Mouse (Mus musculus): ENCODE data around the gene Paip2b.
"Not testable (repeated sequence)": the region's sequence is repeated elsewhere in the genome, so short reads cannot be mapped to it uniquely, and the experiment has no call there.

The Paip2b gene

GRCm38 (mm10) chr6:83802033-83802432 lies 29.5 kb downstream of the Paip2b start:
- DNase-seq (ENCODE audit: low spot score in 2 of 2) = no peak

GRCm38 (mm10) chr6:83796686-83797085 lies 34.9 kb downstream of the Paip2b start:
- DNase-seq (ENCODE audit: low spot score in 2 of 2) = no peak

DNA sequence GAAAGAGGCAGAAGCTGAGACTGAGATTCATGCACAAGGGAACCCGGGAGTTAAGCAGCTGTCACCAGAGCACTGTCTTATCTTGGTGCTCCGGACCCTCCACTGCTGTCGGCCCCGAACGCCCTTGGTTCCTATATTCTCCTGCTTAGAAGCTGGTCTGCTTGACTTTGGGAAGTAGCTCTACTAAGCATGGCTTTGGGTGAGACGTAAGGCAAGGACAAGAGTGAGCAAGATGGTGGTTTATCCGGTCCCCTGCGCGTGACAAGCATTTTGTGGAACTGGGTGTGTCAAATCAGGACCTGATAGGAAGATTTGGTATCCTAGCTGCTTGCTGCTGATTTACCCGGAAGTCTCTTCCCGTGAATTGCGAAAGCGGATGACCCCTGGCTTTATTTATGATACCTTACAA lies 36.0 kb downstream of the Paip2b start:
- DNase-seq (ENCODE audit: low spot score in 2 of 2) = no peak

DNA sequence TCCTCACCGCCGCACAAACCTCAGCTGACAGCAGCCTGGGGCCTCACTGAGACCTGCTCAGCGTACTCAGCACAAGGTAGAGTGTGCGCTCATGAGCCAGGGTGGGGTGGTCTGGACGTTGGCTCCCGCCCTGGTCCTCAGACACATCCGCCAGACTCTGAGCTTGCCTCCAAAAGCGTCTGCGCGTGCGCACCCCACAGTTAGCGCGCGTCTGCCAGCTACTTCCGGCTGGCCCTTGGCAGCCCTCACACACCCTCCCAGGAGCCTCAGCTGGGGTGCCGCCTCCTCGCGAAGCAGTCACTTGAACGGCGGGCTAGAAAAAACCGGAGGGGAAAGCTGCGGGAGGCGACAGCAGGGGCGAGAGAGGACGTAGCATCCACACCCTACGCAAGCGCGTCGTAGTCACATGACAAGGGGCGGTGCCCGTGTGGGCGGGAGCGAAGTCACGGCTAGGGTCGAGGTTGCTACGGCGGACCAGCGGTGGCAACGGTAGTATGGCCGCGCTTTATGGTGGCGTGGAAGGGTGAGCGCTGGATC lies 36.7 kb downstream of the Paip2b start, which contains the start of gene Nagk:
Nagk (plus strand) TSS at position 223 of the 537 bp plus-strand sequence.
- peak; percentile 91 to 94 for DNase-seq (ENCODE audit: low spot score in 2 of 2)

- no peak for DNase-seq (ENCODE audit: low spot score in 2 of 2)
Observed at GRCm38 (mm10) chr6:83791251-83791890, 40.2 kb downstream of the Paip2b start.

GRCm38 (mm10) chr6:83790533-83790932 lies 41.0 kb downstream of the Paip2b start:
- not testable (repeated sequence) for DNase-seq (ENCODE audit: low spot score in 2 of 2)

GRCm38 (mm10) chr6:83788554-83788953 lies 43.0 kb downstream of the Paip2b start:
- DNase-seq (ENCODE audit: low spot score in 2 of 2) = no peak

GRCm38 (mm10) chr6:83786426-83786825 lies 45.1 kb downstream of the Paip2b start:
- DNase-seq (ENCODE audit: low spot score in 2 of 2) = no peak

DNA sequence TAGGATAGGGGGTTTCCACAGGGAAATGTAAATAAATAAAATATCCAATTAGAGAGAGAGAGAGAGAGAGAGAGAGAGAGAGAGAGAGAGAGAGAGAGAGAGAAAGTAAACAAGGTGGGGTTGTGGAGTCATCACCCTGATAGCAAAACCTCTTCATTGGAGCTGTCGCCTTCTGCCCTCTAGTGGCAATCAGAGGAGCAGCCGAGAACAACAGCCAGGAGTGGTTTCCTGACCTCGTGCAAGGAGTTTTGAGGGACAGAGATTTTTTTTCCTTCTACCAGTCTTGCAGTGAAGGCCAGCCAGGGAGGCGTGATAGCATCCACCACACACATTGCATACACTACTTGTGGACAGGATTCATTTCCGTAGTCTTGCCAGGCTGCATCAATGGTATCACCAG lies 52.5 kb downstream of the Paip2b start:
- no peak for DNase-seq (ENCODE audit: low spot score in 2 of 2)

DNA sequence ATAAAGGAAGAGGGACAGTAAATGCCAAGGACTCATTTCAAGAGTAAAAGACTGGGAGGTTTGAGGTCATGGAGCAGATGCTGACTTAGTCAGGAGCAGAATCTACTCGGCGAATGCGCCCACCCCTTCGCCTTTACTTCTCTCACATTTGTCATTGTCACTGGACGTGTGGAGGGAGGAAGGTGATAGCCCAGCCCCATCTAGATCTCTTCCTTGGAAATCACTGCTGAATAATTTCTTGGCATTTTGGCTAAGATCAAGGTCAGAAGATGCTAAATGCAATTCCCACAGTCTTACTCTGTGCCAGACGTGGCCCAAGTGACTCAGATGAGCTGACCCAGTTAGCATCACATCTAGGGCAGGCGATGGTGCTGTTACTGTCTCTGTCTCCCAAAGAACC lies 53.2 kb downstream of the Paip2b start:
- DNase-seq (ENCODE audit: low spot score in 2 of 2) = no peak

DNA sequence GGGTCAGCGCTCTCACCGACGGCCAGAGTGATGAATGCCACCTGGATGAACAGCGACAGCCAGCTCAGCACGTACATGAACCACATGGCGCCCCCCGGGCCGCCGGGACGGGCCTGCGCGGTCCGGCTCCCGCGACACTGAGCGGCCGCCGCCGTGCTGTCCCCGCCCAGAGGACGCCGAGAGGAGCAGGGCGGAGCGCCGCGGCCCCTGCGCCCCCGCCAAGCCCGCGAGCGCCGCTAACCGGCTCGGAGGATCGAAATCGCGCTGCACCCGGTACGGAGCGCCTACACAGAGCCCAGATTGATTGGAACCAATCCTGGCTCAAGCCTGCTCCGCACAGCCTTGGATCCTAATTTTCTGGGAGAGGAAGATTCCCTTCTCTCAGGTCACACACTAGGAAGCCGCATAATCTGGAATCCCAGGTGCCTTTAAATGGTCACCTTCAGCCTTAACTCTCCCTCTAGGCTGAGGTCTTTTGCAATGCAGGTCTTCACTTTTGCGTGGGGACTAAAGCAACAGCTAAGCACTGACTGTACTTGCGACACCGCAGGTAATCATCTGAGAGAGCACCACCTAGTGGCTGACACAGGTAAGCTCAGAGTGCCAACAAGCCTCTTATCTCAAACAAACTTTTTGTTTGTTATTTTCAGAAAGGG lies 55.8 kb downstream of the Paip2b start, which contains the start of gene Tex261:
Tex261 (minus strand) TSS at position 176 of the 656 bp plus-strand sequence.
- DNase-seq (ENCODE audit: low spot score in 2 of 2) = peak; percentile 77 to 87

DNA sequence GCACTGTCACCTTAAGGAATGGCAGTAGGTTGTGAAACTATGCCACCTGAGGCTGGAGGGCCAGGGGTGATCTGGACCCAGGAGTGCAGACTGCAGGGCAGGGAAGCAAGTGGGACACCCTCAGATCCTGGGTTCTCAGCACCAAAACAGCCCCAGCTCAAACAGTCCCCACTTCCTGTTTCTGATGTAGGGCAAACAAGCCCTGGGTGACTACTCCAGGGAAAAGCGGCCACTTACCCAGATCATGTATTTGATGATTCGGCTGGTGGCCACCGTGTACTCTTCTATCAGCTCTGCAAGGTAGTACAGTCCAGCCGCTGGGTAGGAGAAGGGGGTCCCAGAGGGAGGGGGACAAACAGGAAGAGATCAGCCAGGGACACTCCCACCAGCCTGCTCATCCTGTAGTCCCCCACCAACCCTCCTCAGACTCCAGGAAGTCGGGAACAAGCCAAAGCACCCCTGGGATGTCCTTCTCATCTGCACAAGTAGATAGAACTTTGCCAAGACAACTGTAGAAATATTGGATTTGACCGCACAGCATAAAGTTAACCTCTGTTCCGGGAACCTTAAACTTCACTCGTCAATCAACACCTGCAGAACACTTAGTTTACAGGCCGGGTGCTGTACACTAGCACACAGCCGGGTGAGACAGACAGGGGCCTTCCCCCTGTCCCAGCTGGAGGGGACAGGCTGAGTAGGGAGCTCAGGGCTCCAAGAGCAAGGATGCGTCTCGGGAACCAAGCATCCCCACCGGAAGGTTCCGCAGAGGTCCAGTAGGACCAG lies 56.6 kb downstream of the Paip2b start:
- no peak for DNase-seq (ENCODE audit: low spot score in 2 of 2)

DNA sequence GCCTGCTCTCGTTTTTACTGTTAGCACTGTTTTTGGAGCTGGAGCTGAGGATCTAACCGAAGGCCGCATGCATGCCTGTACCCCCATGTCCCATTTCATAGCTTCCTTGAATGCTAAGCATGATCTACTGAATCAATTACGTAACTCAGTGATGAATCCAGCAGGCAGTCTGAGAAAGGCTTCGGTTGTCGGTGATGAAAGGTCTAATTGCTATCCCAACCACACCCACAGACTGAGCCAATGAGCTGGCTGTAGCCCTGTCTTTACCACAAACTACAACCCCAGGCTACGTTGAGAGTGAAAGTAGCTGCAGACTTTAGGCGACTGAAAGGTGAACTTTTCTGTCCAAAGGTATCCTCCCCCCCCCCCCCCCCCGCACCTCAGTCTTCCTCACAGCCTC lies 57.4 kb downstream of the Paip2b start:
- no peak for DNase-seq (ENCODE audit: low spot score in 2 of 2)

DNA sequence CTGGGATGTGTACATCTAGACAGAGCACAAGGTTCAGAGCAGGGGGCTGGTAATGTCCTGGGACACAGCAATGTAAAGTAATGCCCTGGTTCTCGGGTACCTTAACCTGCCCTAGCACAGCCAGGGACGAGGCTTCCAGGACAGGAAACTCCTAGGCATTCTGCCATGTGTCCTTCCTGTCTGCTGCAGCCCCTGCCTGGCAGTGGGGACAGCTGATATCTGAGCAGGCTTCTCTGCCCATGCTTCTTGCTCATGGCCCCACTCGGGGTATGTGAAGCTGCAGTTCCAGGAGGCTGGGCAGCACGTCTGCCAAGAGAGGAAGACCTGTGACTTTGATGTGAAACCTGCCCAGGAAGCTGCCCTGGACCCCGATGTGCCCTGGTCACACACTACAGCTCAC lies 63.1 kb downstream of the Paip2b start:
- no peak for DNase-seq (ENCODE audit: low spot score in 2 of 2)

GRCm38 (mm10) chr6:83766982-83767381 lies 64.6 kb downstream of the Paip2b start:
- DNase-seq (ENCODE audit: low spot score in 2 of 2) = no peak

DNA sequence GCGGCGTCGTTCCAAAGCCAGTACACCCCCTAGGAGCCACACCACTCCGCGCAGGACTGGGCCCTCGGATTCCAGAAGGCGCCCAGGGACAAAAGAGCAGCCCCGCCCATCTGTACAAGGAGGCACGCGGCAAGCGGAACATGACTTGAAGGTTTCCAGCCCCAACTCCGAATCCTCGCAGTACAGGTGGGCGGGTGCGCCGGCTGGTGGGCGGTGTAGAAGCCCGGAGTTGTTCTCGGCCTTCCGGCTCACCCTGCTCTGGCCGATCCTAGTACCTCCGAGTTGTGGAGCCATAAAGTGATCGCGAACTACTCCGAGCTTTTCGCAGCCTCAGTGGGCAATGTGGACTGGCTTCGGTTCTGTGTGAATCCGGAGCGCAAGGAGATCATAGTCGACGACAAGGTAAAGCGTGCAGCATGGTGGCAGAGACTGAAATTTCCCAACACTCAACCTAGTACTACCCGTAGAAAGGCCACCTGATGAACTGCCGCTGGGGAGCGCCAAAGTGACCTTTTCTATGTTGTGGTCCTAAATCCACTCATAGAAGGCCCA lies 68.6 kb downstream of the Paip2b start:
- DNase-seq (ENCODE audit: low spot score in 2 of 2) = no peak

DNA sequence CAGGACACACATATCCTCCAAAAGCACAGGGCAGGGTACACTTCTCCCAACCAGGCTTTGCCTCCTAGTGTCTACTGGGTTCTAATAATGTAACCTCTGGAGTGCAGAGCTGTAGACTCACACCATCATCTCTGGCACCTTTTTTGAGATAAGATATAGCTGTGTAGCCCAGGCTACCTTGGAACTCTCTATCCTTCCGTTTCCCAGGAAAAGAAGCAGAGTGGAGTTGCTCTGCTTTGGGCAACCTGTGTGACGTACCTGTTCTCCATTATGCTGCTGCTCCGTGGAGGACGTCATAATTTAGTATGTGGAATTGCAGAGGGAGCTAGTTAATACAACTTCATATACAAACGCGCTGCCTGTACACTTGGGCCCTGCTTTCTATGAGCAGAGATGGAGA lies 69.2 kb downstream of the Paip2b start, which contains the start of gene Ankrd53:
Ankrd53 (plus strand) TSS at position 301 of the 400 bp plus-strand sequence.
- DNase-seq (ENCODE audit: low spot score in 2 of 2) = no peak

GRCm38 (mm10) chr6:83756051-83756450 lies 75.5 kb downstream of the Paip2b start:
- no peak for DNase-seq (ENCODE audit: low spot score in 2 of 2)
